Mouse (Mus musculus): Measurements from ENCODE around the gene Prkce. TPM values are rescaled to one million over a fixed set of nuclear protein-coding genes. Genes with fewer than 3 reads are reported as not detected.

Prkce gene
- polyA plus RNA-seq, 1 experiment from 2014 or later: 48.0 TPM

DNA sequence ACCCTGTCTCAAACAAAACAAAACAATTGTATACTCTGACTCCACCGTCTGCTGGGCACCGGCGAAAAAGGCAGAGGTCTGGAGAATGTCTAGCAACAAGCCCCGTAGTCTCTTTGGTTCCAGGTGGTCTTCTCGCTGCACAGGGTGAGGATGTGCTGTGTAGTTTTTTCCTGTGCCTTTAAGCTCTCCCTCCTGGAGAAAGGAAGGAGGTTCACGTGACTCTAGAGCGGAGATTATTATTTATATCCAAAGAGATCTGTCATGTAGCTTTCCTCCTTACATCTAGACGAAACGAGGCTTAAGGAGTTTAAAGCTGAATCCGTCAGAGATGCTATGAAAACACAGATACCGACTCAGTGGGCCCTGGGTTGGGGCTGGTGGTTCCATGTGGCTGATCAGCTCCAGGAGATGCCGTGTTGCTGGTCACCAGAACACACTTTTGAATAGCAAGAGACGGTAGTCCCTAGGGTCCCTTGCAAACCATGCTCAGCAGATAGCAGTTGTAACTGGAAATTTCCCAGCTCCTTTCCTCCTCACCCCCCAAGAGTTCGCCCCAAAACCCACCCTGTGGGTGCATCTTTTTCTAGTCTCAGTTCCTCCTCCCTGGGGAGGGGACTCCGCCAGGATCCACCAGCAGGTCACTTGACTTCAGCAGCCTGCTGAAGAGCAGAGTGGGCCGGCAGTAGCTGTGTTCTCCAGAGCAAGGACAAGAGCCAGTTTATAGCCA is 196.9 kb downstream of the Prkce start:
- Histone ChIP-seq H3K4me2 (no peak overlapping the region), H3K36me3 (no peaks in the 10 kb centered on the region), H3K4me3 (replicated peaks) (no peak overlapping the region), H3K9me3 (replicated peaks) (no peaks in the 10 kb centered on the region), H3K27ac (replicated peaks) (no peak overlapping the region; the same call in 1 of the 2 replicates), H3K9ac (replicated peaks) (no peak overlapping the region), H3K4me1 (peaks cover 28% of the 10 kb centered on the region), H3K27me3 (replicated peaks) (no peaks in the 10 kb centered on the region)
- 74% methylated on average over 16 of the region's 16 CpGs for WGBS
- ATAC-seq (ENCODE audit: low FRiP score): peak; percentile 48

DNA sequence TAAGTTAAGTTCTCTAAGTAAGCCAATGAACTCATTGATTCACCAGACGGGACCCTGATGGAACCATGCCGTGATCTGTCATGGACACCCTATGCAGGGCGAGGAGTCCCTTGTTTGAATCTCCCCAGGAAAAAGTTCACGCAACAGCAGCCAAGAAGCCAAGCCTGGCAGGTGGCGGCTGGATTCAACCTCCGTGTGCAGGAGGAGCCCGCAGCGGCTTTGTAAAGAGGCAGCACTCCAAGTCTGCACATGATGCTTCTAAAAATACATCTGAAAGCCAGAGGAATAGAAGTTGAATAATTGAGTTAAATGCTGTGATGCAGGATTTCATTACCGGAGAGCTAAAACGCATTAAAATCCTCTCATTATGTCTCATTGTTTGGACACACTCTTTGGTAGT is 199.3 kb downstream of the Prkce start:
- ATAC-seq (ENCODE audit: low FRiP score): no peak
- Histone ChIP-seq H3K9me3 (replicated peaks) (no peaks in the 10 kb centered on the region), H3K4me1 (peaks cover 46% of the 10 kb centered on the region), H3K9ac (replicated peaks) (no peak overlapping the region), H3K4me3 (replicated peaks) (no peak overlapping the region), H3K4me2 (no peak overlapping the region), H3K36me3 (no peaks in the 10 kb centered on the region), H3K27ac (replicated peaks) (no peak overlapping the region), H3K27me3 (replicated peaks) (no peaks in the 10 kb centered on the region)
- 70% methylated on average over 10 of the region's 10 CpGs for WGBS

DNA sequence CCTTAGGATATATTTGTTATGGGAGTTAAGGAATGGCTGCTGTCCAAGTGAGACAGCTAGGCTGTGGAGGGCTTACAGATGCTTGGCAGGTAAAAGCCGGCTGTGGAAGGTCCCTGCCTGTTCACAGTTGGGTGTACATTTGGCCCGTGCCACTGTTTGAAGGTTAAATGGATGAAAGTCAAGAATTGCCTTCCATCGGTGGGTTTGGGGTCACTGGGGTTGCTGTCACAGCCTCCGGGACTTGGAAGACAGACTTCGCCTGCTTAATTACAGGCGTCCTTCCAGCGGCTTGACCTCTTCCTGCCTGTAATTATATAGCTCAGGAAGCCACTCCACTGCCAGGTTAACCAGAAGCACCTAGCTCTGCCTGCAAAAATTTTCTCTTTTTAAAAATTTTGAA is 200.1 kb downstream of the Prkce start:
- no peak for ATAC-seq (ENCODE audit: low FRiP score)
- peak overlapping the region; percentile 19; the same call in 1 of the 2 replicates for H3K27ac ChIP-seq (replicated peaks)

DNA sequence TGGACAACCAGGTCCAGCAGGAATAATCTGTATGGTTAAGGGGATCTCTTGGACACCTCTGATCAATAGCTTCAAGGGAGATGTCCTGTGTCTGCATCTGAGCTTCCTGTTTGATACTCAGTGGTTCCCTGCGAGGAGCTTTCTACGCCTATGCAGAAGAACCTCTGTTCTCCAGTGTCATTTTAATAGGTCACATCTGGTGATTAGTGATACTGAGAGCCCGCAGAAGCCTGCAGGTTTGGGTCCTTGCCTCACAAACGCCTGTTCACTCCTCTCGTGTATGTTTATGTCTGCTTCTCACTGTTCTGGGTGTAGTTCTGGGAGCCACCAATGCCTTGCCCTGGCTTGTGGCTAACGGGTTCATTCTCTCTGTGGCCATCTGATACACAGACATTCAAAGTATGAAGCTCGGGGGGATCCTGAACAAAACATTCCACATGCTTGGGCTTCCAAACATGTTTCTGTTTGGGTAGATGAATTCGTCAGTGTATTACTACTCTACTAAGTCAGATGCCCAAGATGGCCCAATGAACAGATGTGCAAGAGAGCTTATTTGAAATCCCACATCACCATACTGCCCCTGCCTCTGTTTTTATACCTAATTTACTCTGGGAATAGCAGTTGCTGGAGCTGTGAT is 202.6 kb downstream of the Prkce start:
- Histone ChIP-seq H3K4me3 (replicated peaks) (no peak overlapping the region), H3K9me3 (replicated peaks) (no peaks in the 10 kb centered on the region), H3K9ac (replicated peaks) (no peak overlapping the region), H3K36me3 (no peaks in the 10 kb centered on the region), H3K27me3 (replicated peaks) (no peaks in the 10 kb centered on the region), H3K27ac (replicated peaks) (no peak overlapping the region), H3K4me1 (peaks cover 35% of the 10 kb centered on the region), H3K4me2 (no peak overlapping the region)
- 78% methylated on average over 8 of the region's 8 CpGs for WGBS
- ATAC-seq (ENCODE audit: low FRiP score): no peak

More for the DNA sequence above, 200.1 kb downstream of the Prkce start:
- Histone ChIP-seq H3K9me3 (replicated peaks) (no peaks in the 10 kb centered on the region), H3K4me1 (peaks cover 46% of the 10 kb centered on the region), H3K9ac (replicated peaks) (no peak overlapping the region), H3K4me3 (replicated peaks) (no peak overlapping the region), H3K27me3 (replicated peaks) (no peaks in the 10 kb centered on the region), H3K36me3 (no peaks in the 10 kb centered on the region), H3K4me2 (no peak overlapping the region)
- 33% methylated on average over 7 of the region's 7 CpGs for WGBS

DNA sequence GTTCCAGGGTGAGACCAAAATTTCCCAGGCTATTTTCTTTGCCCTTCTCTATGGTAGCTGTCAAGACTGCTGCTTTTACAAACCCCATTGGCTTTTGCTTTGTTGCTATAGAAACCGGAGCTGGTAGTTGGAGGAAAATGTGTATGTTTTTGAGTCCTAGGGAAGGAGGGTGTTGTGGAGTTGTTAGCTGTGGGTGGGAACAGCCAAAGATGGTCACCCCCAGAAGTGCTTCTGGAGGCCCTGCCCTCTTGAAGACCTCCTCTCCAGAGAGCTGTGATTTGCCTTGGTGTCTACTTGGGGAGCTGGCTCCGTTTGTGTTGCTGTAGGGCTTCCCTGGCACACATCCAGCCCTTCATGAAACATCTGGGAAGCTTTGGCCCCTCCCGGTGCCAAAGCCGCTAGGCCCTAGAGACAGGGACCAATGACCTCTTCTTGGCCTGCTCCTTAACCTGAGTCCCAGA is 203.5 kb downstream of the Prkce start:
- peak overlapping the region; percentile 4; the same call in 1 of the 2 replicates for H3K27ac ChIP-seq (replicated peaks)
- H3K27me3 ChIP-seq (replicated peaks): no peaks in the 10 kb centered on the region
- H3K4me1 ChIP-seq: peaks cover 33% of the 10 kb centered on the region
- no peak overlapping the region for H3K9ac ChIP-seq (replicated peaks)
- H3K36me3 ChIP-seq: no peaks in the 10 kb centered on the region
- H3K9me3 ChIP-seq (replicated peaks): no peaks in the 10 kb centered on the region
- no peak overlapping the region for H3K4me3 ChIP-seq (replicated peaks)
- 43% methylated on average over 4 of the region's 4 CpGs for WGBS
- no peak overlapping the region for H3K4me2 ChIP-seq
- ATAC-seq (ENCODE audit: low FRiP score): 0 out of 2 replicates have a peak, but pooled peaks have one; percentile 26

DNA sequence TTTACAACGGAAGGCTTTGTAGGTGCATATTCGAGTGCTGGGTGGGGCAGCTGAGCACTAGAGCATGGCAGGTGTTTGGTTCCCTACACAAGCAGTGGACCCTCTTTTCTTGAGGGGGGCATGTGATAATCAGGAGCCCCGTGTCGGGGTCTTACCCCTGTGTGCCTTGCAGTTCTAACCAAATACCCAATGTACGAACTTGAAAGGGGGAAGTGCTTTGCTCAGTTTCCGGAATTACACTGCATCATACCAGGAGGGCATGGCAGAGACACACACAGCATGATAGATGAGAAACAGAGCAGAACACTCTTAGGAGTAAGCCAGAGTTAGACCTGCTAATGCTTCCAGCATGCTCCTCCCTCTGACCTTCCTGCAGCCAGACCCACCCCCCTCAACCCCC is 208.8 kb downstream of the Prkce start:
- Histone ChIP-seq H3K9ac (replicated peaks) (no peak overlapping the region), H3K4me1 (peaks cover 35% of the 10 kb centered on the region), H3K4me3 (replicated peaks) (no peak overlapping the region), H3K27ac (replicated peaks) (no peak overlapping the region), H3K9me3 (replicated peaks) (no peaks in the 10 kb centered on the region), H3K36me3 (no peaks in the 10 kb centered on the region), H3K4me2 (no peak overlapping the region), H3K27me3 (replicated peaks) (no peaks in the 10 kb centered on the region)
- whole genome bisulfite sequencing: 91% methylated on average over 6 of the region's 6 CpGs
- ATAC-seq (ENCODE audit: low FRiP score): no peak

DNA sequence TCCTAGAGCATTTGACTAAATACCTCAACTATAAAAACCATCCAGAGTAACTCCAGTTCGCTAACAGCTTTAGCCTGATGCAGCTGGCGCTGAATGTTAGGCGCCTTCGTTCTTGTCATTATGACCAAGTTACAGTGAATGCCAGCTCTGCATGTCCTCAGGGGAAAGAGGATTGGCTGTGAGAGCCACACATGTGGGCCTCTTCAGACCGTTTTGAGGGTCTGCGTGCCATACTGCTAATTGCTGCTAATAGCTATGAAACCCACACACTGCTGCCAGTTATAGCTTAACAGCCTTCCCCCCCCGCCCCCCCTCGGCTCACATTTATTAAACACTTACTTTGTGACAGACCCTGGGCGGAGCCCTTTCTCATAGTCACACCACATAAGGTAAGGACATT is 210.3 kb downstream of the Prkce start:
- Histone ChIP-seq H3K27ac (replicated peaks) (no peak overlapping the region), H3K4me3 (replicated peaks) (no peak overlapping the region), H3K9me3 (replicated peaks) (no peaks in the 10 kb centered on the region), H3K4me2 (no peak overlapping the region), H3K36me3 (no peaks in the 10 kb centered on the region), H3K9ac (replicated peaks) (no peak overlapping the region), H3K27me3 (replicated peaks) (no peaks in the 10 kb centered on the region), H3K4me1 (peaks cover 34% of the 10 kb centered on the region)
- 51% methylated on average over 9 of the region's 9 CpGs for WGBS
- ATAC-seq (ENCODE audit: low FRiP score): no peak

DNA sequence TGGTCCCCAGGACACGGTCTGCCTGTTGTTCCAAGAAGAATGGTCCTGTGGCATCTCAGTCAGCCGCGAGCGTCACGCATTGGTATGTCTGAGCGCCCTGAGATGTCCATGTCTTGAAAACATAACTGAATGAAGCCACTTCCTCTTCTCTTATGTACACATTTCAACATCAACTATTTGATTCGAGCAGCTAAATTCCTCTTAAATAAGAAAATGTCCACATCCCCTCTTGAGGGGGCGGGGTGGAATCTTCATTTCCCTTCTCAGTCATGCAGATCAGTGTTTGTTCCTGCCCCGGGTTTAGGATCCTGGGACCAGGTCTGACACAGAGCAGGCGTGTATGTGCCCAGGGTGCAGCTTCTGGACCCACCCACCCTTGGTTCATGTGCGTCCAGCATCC is 211.0 kb downstream of the Prkce start:
- H3K9ac ChIP-seq (replicated peaks): no peak overlapping the region
- no peak for ATAC-seq (ENCODE audit: low FRiP score)
- peaks cover 34% of the 10 kb centered on the region for H3K4me1 ChIP-seq
- WGBS: 83% methylated on average over 11 of the region's 11 CpGs
- H3K9me3 ChIP-seq (replicated peaks): no peaks in the 10 kb centered on the region
- H3K4me3 ChIP-seq (replicated peaks): no peak overlapping the region
- peak overlapping the region; percentile 75; the same call in 1 of the 2 replicates for H3K27ac ChIP-seq (replicated peaks)
- H3K27me3 ChIP-seq (replicated peaks): no peaks in the 10 kb centered on the region
- H3K4me2 ChIP-seq: no peak overlapping the region
- no peaks in the 10 kb centered on the region for H3K36me3 ChIP-seq

DNA sequence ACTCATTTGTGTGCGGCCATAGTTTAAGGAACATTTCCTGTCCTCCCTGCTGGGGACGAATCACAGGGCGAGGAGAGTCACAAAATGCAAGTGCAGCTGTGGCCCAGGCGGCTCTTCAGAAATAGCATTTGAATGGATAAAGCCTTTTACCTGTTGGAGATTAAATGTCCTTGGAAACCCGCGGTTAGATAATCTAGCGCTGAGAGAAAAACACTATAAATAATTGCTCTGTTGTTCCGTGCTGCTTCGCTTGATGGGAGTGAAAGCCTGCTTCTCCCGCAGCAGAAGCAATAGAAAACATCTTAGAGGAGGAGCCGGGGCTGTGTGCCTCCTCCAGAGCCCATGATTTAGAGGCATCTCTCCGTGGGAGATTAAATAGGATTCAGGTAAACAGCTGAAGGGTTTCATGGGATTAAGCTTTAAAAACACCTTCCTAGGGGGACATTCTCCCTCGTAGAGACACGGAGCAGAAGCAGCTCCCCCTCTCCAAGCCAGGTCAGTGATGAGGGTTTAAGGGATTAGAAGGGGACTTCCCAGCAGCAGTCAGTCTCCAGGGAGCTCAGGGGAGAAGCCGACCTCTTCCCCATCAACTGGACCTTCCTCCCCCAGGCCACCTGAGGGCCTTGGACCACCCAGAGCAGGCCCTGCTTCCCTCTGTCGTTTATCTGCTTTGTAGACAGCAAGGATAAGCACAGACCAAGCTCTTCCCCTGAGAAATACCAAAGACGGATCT is 212.0 kb downstream of the Prkce start:
- H3K4me3 ChIP-seq (replicated peaks): no peak overlapping the region
- H3K36me3 ChIP-seq: no peaks in the 10 kb centered on the region
- ATAC-seq (ENCODE audit: low FRiP score): peak; percentile 59; the same call in 1 of the 2 replicates
- no peaks in the 10 kb centered on the region for H3K9me3 ChIP-seq (replicated peaks)
- WGBS: 12% methylated on average over 17 of the region's 17 CpGs
- peak overlapping the region; percentile 10; the same call in 1 of the 2 replicates for H3K4me2 ChIP-seq
- H3K9ac ChIP-seq (replicated peaks): no peak overlapping the region
- peak overlapping the region; percentile 75 for H3K27ac ChIP-seq (replicated peaks)
- no peaks in the 10 kb centered on the region for H3K27me3 ChIP-seq (replicated peaks)
- peaks cover 34% of the 10 kb centered on the region for H3K4me1 ChIP-seq

DNA sequence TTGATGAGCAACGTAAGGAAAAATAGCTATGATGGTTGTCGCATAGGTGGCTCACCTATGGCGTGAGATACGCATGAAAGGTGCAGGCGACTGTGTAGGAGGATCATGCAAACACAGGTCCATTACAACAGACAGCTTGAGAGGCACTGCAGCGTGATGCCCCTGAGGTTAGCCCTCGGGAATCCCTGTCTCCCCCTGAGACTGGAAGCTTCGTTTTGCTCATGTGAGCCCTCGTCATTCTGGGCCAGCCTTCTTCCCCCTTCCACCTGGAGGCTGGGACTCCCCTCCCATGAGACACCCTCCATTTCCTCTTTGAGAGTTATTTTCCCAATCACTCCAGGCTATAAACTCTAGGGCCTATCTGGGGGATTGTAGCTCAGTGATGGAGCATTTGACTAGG is 213.9 kb downstream of the Prkce start:
- Histone ChIP-seq H3K27me3 (replicated peaks) (no peaks in the 10 kb centered on the region), H3K9ac (replicated peaks) (no peak overlapping the region), H3K4me2 (no peak overlapping the region), H3K36me3 (no peaks in the 10 kb centered on the region), H3K9me3 (replicated peaks) (no peaks in the 10 kb centered on the region), H3K27ac (replicated peaks) (no peak overlapping the region), H3K4me1 (peaks cover 34% of the 10 kb centered on the region), H3K4me3 (replicated peaks) (no peak overlapping the region)
- no peak for ATAC-seq (ENCODE audit: low FRiP score)
- WGBS: 81% methylated on average over 9 of the region's 9 CpGs

DNA sequence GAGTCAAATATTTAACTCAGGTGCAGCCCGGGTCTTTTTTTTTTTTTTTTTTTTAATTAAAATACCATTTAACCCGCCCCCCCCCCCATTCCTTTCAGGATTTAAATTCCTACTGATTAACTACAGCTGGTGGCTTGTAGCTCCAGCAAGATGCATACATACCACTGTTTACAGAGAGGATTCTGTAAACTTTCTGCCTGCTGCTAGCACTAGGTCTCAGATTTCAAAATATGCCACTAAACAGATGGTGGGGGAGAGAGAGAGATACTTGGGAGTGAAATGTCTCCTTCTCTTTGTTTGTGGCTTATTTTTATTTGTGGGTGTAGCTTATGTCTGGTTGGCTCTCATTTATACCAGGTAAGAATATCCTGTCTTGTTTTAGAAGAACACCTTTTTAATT is 215.3 kb downstream of the Prkce start:
- Histone ChIP-seq H3K9ac (replicated peaks) (no peak overlapping the region), H3K27me3 (replicated peaks) (no peaks in the 10 kb centered on the region), H3K4me3 (replicated peaks) (no peak overlapping the region), H3K27ac (replicated peaks) (no peak overlapping the region), H3K9me3 (replicated peaks) (no peaks in the 10 kb centered on the region), H3K4me2 (no peak overlapping the region), H3K36me3 (no peaks in the 10 kb centered on the region), H3K4me1 (peaks cover 26% of the 10 kb centered on the region)
- 47% methylated on average over 2 of the region's 2 CpGs for WGBS
- ATAC-seq (ENCODE audit: low FRiP score): no peak
